Mouse (Mus musculus): Measurements from ENCODE around the gene Polr2f. TPM values are rescaled to one million over a fixed set of nuclear protein-coding genes. Genes with fewer than 3 reads are reported as not detected.
A peak's percentile ranks its signal among the peaks of the same experiment; 100 is the strongest.

Polr2f gene
- 100 to 1,000 TPM in 1 of 2 experiments, 10 to 100 TPM in 1; 95.2 to 109 TPM for total RNA-seq (2021)

DNA sequence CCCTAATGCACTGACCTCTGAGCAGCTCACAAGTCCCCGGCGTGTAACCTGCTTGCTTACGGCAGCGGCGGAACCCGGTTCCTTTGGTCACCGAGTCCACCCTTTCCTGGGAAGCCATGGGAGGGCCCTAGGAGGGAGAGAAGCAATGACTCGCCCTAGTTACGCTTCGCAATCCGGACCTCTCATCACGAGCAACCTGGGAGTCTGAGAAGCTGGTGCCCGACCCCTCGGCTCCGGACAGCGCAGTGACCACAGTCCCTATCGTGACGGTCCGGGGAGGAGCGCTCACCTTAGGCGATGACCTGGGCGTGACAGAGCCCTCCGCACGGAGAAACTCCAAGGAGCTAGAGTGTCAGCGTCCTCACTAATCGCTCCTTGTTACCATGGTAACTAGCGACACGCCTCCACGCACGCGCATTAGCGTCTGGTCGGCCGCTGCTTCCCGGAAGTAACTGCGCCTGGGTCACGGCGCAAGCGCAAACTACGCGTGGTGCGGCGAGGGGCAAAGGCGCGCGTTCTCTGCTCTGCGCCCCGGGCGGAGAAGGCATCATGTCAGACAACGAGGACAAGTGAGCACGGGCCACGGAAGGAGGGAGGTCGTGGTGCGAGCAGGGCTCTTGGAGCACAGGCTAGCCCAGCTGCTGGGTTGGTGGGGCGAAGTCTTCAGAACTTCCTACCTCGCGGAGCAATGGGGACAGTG, at the start of gene Polr2f, which contains the start of gene 1700088E04Rik:
Gene Polr2f (plus strand): TSS at position 144 of the 700 bp plus-strand sequence.
Gene 1700088E04Rik (minus strand): TSS at position 388 of the 700 bp plus-strand sequence.
- intact Hi-C loops (cut with DNase I) = loop anchor here (5.0 kb wide), 1 partner anchor 64 kb away; the partner anchor contains the start of gene Eif3l
- peak; percentile 96 for DNase-seq (ENCODE audit: low spot score in 2 of 2)

DNA sequence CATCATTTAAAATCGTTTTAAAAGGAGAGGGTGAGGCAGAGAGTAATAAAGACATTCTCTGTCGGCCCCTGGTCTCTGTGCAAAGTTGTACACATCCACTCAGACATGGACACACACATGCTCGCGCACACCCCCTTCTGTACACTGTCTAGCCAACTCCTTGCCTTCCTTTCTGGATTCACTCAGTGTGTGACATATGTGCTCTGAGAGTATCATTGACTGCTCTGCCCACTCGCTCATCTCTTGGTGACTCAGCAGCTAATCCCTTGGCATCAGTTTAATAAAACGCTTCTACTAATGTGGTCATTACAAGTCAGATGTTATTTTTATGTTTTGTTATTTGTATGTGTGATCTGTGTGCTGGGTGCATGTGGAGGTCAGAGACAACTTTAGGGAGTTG, 48.5 kb upstream of the Polr2f start:
- DNase-seq (ENCODE audit: low spot score in 2 of 2) = no peak
- intact Hi-C loops (cut with DNase I) = no loop called here

DNA sequence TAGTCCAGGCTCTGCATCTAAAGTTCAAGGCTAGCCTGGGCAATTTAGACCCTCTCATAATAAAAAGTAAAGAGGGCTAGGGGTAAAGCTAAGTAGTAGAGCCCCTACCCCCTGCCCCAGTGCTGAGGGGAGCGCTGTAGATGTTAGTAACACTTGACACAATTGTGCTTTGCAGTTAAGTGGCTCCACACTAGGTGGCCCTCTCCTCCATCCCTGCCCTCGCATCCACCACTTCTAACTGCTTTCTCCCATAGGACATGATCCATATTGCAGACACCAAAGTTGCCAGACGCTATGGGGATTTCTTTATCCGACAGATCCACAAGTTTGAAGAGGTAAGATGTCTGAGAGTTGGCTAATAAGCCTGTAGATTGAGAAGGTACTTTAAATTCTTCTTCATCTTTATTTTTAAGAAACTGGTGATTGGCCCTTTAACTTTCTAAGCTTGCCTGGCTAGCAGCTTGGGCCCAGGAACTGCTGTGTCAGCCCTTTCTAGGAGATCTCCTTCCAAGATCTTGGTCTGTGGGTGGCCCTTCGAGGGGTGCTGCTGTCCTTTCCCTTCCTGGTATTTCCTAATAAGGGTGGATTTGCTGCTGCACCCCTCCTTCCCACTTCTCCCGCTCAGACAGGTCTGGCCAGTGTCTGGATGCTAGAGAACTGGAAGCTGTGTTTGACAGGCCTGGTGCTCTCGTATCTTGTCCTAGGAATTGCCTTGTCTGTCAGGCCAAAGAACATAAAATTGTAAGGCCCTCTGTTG, 47.5 kb upstream of the Polr2f start:
- intact Hi-C loops (cut with DNase I) = no loop called here
- DNase-seq (ENCODE audit: low spot score in 2 of 2) = no peak

DNA sequence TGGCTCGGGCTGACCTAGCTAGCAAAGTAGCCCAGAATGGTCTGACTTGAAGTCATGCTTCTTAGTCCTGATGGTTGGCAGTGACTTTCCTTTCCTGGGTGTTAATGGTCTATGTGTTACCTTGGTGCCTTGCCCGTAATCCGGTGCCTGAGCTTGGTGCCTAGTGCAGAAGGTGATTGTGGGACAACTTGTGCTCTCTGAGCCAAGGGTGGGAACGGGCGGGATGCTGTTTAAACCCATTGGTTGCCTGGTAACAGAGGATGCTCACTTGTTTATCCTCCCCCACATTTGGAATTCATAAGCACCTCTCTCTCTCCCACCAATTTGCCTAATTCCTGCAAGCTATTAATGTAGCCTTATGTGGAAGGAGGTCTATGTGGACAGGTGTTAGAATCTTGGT, 45.3 kb upstream of the Polr2f start:
- no peak for DNase-seq (ENCODE audit: low spot score in 2 of 2)
- intact Hi-C loops (cut with DNase I) = loop anchor here (5.0 kb wide), 1 partner anchor 37 kb away; no protein-coding TSS in a partner anchor

DNA sequence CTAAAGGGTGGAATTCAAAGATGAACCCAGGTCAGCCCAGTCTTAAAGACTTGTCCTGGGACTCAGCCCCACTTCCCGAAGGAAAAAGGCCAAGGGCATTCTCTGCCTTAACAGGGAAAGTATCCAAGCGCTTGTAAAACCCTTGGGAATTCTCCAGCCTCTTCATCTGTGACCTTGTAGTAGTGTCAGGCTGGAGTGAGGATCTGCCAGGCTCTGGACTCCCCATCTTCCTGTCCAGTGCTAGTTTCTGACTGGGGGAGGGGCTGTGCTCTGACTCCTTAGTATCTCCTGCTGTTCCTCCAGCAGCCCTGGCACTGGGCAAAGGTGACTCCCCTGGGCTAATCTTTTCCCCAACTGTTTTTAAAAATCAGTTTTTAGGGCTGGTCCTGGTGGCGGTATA, 44.3 kb upstream of the Polr2f start:
- intact Hi-C loops (cut with DNase I) = loop anchor here (5.0 kb wide), 1 partner anchor 36 kb away; no protein-coding TSS in a partner anchor
- DNase-seq (ENCODE audit: low spot score in 2 of 2) = no peak

DNA sequence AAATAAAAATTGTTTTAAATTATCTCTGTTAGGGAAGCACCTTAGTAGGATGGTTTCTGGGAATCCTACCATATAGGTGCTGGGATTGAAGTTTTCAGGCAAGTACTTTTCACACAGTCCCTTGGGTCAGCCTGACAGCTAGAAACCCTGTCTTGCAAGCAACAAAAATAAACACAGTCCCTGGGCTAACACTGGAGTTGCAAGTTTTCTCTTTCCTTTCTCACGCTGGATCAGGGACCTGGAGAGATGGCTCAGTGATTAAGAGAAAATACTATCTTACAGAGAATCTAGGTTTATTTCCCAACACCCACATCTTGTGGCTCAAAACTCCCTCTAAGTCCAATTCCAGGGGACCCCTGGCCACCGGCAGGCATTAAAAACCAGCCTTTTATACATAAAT, 43.7 kb upstream of the Polr2f start:
- no peak for DNase-seq (ENCODE audit: low spot score in 2 of 2)
- intact Hi-C loops (cut with DNase I) = loop anchor here (5.0 kb wide), 1 partner anchor 35 kb away; no protein-coding TSS in a partner anchor

DNA sequence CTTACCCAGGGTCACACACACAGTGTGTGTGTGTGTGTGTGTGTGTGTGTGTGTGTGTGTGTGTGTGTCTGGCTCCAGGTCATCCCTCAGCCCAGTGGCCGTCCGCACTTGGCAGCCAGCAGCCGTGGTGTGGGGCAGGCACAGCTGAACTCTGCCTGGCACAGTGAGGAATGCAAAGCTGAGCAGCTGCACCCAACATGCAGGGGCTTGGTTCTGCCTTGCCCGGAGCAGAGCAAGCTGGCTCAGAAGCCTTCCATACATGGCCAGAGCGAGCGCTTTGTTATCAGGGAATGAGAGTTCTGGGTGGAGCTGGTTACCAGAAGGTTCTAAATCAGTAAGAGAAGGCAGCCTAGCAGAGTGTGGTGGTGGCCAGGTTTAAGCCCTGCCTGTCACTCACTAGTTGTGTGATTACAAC, 43.2 kb upstream of the Polr2f start:
- peak; percentile 32 to 48 for DNase-seq (ENCODE audit: low spot score in 2 of 2)
- intact Hi-C loops (cut with DNase I) = loop anchor here (5.0 kb wide), 1 partner anchor 35 kb away; no protein-coding TSS in a partner anchor

DNA sequence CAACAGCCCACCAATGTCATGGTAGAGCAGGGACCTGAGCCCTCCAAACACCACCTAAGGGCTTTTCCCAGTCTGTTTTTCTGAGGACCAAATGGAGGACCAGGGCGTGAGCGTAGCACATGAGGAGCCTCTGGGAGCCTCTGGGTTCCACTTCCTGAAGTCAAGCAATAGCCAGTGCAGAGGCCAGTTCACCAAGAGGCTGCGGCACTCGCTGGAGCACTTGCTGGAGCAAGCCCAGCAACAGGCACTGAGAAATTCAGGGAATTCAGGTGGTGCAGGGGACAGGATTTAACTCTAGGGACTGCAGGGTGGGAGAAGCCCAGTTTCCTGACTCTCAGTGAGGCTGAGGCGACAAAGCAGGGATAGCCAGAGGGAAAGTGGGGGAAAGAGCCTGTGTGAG, 42.6 kb upstream of the Polr2f start:
- intact Hi-C loops (cut with DNase I) = loop anchor here (5.0 kb wide), 1 partner anchor 34 kb away; no protein-coding TSS in a partner anchor
- DNase-seq (ENCODE audit: low spot score in 2 of 2) = no peak

DNA sequence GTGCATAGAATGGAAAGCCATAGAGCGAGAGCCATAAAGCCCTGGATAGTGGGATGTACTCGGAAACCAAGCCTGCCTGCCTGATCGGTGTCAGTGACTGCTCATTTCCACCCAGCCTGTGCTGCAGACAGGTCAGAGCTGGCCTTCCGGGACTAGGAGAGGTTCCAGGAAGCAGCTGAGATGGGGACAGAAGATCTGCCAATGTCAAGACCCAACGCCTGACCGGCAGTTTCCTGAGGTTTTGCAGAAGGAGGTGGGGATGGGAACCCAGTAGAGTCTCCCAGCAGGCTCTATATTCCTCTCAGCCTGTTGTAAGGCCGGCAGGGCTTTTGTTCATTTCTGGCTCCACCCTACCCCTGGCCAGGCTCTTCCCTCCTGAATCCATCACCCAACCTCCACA, 41.9 kb upstream of the Polr2f start:
- intact Hi-C loops (cut with DNase I) = loop anchor here (5.0 kb wide), 1 partner anchor 33 kb away; no protein-coding TSS in a partner anchor
- no peak for DNase-seq (ENCODE audit: low spot score in 2 of 2)

DNA sequence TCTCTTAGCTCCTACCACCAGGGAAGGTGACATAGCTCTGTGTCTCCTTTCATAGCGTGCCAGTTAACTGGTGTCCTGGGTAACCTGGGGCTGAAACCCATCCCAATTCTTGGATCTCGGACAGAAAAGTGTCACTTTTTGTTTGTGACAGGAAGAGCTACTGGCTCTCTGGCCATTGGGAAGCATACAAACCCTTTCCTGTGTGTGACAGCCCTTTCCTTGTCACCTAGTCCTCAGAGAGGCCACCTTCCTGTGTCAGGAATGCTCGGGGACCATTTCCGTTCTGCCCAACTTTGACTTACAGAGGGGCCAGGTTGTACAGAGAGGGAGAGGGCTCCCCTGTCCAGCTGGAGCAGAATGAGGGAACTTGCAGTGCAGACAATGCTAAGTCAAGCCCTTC, 41.4 kb upstream of the Polr2f start:
- DNase-seq (ENCODE audit: low spot score in 2 of 2) = no peak

DNA sequence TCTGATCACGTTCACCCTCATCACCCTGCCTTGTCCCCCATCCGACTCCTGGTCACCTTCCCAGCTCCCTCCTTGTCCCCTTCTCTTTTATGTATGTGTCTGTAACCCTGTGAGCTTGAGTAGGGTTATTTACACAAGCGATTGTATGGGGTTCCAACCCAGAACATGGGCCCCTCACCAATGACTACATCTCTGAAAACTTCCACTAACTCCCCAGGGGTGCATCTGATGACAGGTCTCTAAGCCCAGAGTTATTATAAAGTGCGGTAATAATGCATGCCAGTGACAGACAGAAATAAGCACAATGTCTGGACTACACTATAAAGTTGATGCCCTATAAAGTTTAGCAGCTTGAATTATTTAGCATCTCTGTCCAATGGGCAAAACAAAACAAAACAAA, 40.4 kb upstream of the Polr2f start:
- no peak for DNase-seq (ENCODE audit: low spot score in 2 of 2)
- intact Hi-C loops (cut with DNase I) = no loop called here

More for the DNA sequence above, 41.4 kb upstream of the Polr2f start:
- intact Hi-C loops (cut with DNase I) = loop anchor here (5.0 kb wide), 1 partner anchor 33 kb away; no protein-coding TSS in a partner anchor

DNA sequence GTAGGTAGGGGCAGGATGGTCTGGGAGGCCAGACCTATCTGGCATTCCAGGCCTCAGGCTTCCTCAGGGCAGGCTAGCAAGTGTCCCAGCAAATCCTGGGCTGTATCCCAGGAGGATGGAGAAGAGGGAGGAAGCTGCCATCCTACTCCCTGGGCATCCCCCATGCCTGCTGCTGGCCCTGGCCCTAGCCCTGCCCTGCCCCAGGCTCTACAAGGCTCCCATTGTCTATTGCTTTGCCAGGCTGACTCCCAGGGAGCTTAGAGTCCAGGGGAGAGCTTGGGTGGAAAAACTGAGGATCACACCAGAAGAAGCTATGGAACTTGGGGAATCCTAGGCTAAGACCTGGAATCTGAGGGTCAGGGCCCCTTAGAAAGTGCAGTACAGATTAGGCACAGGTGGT, 39.3 kb upstream of the Polr2f start:
- no peak for DNase-seq (ENCODE audit: low spot score in 2 of 2)

DNA sequence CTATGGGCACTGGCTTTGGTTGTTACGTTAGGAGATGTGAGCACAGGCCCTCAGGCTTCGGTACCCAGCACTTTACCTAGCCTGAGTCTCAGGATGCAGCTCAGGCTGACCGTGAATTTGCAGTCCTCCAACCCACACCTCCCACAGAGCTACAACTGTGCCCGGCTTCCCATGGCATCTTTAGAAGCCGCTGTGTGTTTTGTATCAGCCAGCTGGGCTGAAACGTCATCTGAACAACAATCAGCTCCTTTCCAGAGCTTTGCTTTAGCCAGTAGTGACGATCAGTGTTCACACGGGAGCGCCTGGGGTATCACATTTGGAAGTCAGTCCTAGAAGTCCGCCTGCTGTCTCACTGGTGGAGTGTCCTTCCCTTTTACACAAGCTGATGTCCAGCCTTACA, 37.5 kb upstream of the Polr2f start:
- peak in 1 of 2 experiments; percentile 19 for DNase-seq (ENCODE audit: low spot score in 2 of 2)
- intact Hi-C loops (cut with DNase I) = no loop called here

More for the DNA sequence above, 39.3 kb upstream of the Polr2f start:
- intact Hi-C loops (cut with DNase I) = no loop called here

DNA sequence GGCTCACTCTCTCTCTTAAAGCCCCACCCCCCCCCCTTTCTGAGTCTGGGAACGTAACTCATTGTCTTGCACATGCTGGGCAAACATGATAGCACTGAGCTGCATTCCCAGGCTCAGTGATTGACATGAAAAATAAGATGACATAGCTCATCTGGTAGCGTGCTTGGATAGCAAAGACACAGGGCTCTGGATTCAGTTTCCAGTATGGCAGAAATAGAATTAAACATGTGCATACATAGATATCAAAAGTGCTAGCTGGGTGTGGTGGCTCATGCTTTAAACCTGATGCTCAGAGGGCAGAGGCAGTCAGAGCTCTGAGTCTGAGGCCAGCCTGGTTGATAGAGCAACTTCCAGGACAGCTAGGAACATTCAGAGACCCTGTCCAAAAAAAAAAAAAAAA, 35.0 kb upstream of the Polr2f start:
- DNase-seq (ENCODE audit: low spot score in 2 of 2) = no peak
- intact Hi-C loops (cut with DNase I) = no loop called here

DNA sequence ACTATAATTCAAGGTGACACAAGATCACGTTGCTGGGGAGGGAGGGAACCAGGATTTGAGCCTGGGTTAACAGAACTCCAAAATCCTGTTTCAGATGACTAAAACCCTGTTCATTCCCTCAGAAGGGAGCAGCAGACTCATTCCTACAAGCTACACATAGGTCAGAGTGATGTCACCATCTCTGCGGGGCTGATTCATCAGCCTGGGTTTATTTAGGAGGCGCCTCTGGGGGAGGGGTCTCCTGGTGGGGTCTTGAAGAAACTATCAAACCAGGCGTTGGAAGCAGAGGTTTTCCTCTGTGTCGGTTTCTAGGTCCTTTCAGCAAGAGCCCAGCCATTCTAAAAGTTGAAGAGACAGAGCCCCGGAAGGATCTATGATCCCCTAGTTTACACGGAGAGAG, 32.8 kb upstream of the Polr2f start:
- intact Hi-C loops (cut with DNase I) = no loop called here

DNA sequence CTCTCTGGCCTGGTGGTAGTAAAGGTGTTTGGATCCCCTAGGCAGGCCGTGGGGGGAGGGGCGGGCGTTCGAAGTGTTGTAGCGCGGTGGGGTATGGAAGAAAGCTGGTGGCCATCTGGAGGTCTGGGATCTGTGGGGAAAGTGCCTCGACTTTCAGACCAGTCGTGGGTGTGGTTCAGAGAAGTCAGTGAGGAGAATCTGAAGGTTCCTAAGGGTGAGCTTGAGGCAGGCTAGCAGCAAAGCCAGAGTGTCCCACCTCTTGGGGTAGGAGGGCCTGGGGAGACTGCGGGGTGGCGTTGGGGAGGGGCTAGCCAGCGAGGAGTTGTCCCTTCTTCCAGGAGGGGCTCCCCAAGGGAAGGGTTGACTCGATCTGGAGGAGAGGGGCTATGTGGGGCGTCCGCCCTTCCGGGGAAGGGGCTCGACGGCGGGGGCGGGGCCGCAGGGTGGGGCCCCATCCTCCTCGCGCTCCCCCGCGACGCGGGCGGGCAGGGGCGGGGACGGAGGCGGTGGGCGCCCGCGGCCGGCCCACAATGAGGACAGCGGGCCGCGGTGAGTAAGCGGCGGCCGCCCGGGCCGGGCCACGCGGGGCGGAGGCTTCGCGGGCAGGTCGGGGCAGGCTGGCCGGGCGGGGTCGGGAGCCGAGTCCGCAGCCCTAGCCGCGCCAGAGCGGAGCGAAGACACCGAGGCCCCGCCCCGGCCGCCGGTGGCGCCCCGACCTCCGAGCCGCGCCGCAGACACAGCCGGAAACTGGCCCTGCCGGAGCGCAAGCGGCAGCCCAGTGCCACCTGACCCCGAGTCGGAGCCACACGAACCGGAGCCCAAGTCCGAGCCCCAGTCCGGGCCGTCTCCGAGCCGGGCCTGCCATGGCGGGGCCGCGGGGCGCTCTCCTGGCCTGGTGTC, 32.1 kb upstream of the Polr2f start, which contains the start of gene Micall1:
Gene Micall1 (plus strand): TSS at position 478 of the 900 bp plus-strand sequence.
- DNase-seq (ENCODE audit: low spot score in 2 of 2) = peak; percentile 49 to 53
- intact Hi-C loops (cut with DNase I) = no loop called here

More for the DNA sequence above, 32.8 kb upstream of the Polr2f start:
- no peak for DNase-seq (ENCODE audit: low spot score in 2 of 2)

DNA sequence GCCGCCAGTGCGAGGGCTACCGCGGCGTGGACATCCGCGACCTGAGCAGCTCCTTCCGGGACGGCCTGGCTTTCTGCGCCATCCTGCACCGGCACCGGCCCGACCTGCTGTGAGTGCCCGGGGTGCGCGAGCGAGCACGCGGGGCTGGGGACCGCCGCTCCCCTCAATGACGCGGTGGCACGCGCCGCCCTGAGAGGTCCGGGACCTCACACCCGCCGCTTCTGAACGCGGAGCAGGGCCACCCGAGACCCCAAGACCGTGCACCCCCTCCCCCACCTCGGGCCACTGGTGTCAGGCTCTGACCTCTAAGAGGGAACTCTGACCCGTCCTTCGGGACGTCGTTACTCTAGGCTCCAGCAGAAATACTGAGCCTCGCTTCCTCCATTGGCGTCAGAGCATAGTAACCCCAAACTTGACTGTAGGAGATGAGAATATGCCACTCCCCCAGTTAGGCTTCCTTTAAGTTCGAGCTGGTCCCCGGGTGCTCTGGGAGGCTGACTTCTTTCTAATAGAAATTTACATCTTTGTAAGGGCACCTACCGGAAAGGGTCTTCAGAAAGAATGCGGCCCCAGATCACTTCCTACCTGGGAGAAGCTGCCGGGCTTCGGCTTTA, 31.4 kb upstream of the Polr2f start:
- no peak for DNase-seq (ENCODE audit: low spot score in 2 of 2)
- intact Hi-C loops (cut with DNase I) = no loop called here

DNA sequence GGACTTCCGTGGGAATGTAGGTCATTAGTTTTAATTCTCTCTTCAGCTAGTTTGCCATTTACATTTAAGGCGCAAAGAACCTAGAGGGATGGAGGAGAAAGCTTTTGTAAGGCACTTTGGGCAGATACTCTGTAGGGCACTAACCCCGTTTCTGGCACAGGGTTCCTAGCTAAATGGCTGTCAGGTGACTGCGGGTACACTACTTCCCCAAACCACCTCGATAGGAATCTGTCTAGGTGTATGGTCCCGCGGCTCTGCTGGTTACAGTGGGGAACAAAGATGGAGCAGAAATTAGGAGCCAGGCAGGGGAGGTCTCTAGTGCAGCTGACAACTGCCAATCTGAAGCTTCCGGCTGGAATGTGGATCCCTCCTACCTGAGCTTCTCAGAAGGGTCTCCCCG, 30.8 kb upstream of the Polr2f start:
- DNase-seq (ENCODE audit: low spot score in 2 of 2) = no peak
- intact Hi-C loops (cut with DNase I) = no loop called here

DNA sequence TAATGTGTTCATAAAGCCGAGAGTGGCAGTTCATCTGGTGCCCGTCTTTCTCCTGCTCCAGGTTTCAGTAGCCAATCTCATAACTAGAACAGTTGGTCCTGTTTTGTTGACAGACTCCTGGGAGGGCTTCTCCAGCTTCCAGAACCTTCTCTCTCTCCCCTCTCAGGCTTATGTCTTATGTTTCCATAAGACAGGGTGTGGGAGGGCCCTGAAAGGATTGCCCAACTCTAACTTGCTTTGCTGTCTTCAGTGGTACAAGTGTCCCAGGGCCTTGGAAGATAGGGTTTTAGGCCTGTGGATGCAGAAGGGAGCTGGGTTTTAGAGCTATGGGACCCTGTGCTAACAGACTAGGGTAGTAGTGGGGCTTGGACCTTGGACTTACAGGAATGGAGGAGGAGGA, 30.3 kb upstream of the Polr2f start:
- intact Hi-C loops (cut with DNase I) = no loop called here
- DNase-seq (ENCODE audit: low spot score in 2 of 2) = no peak

Measured in left cerebral cortex, postnatal 36 days (tissue).